Mouse (Mus musculus) ES-Bruce4 (cell line): Measurements from ENCODE around the gene Pkn1.

Source experiments
- CTCF ChIP-seq: IDR thresholded peaks from one replicate; pipeline ENCODE4 v1.8.1; 2011; ENCODE audit warnings: low read depth, low read length
- EP300 ChIP-seq: IDR thresholded peaks from 2 replicates; pipeline ENCODE4 v1.6.1; 2011; ENCODE audit warnings: low read depth, low read length; ENCODE audit not compliant: insufficient read depth
- POLR2A ChIP-seq: IDR thresholded peaks from one replicate; pipeline ENCODE4 v1.8.1; 2011; ENCODE audit warnings: low read length; ENCODE audit not compliant: insufficient read depth

- TF ChIP-seq CTCF = no peak
- no peak for TF ChIP-seq EP300
- no peak for TF ChIP-seq POLR2A
Measured at GRCm38 (mm10) chr8:83680603-83681002, 18.4 kb downstream of the Pkn1 start.
